Mouse (Mus musculus) cerebellum, adult 2 months (tissue): ENCODE results near the gene Stam2. TPM values are rescaled to one million over a fixed set of nuclear protein-coding genes. Genes with fewer than 3 reads are reported as not detected.

ENCODE experiments used
- DNase-seq, 2 experiments: peaks; one replicate each; pipeline ENCODE4 v3.0.0; 2021
- H3K27ac ChIP-seq: fragments of 200-500 bp; 2 replicates; pipeline ENCODE4 v1.5.1; 2012; ENCODE audit warnings: low read length, control low read depth, inconsistent platforms; ENCODE audit not compliant: insufficient read depth
- H3K27me3 ChIP-seq: fragments of 200-500 bp; 2 replicates; pipeline ENCODE4 v1.6.1; 2012; ENCODE audit warnings: inconsistent platforms, mild to moderate bottlenecking, low read length, moderate library complexity; ENCODE audit not compliant: control insufficient read depth, insufficient read depth
- H3K4me1 ChIP-seq: fragments of 200-500 bp; 2 replicates; pipeline ENCODE4 v1.6.1; 2011; ENCODE audit warnings: low read length; ENCODE audit not compliant: control insufficient read depth, insufficient read depth
- H3K4me3 ChIP-seq: fragments of 200-500 bp; replicated peaks from 2 replicates; pipeline ENCODE3; 2011; ENCODE audit warnings: mild to moderate bottlenecking, low read depth, low read length, control low read depth; ENCODE audit not compliant: insufficient read depth
- CTCF ChIP-seq: fragments of 200-500 bp; IDR thresholded peaks from 2 replicates; pipeline ENCODE4 v1.5.1; 2011; ENCODE audit warnings: low read depth, mild to moderate bottlenecking, control low read depth, low read length, moderate library complexity, borderline replicate concordance; ENCODE audit not compliant: insufficient read depth
- POLR2A ChIP-seq: fragments of 200-500 bp; IDR thresholded peaks from 2 replicates; pipeline ENCODE4 v1.6.1; 2011; ENCODE audit warnings: low read length, control low read depth, borderline replicate concordance; ENCODE audit not compliant: insufficient read depth
- WGBS: fragments of 180-500 bp; shearing (Covaris S2); methylation state at CpG from one replicate; pipeline ENCODE4 v1.1.7; 2018; 5-methylcytosine and 5-hydroxymethylcytosine counted together
- polyA plus RNA-seq: library from polyadenylated mRNA; depleted of rRNA; stranded (reverse); fragments of >200 nt; gene quantifications from 2 replicates; pipeline ENCODE4 v1.2.3, GENCODE M21; 2012

Gene Stam2
- polyA plus RNA-seq, 1 experiment = 11.2 TPM

GRCm38 (mm10) chr2:52686601-52687000 lies 55.5 kb downstream of the Stam2 start:
- DNase-seq = no peak
- Histone ChIP-seq H3K27me3 (no peaks in the 10 kb centered on the region), H3K4me3 (no peak overlapping the region), H3K4me1 (no peaks in the 10 kb centered on the region), H3K27ac (no peak overlapping the region)
- WGBS = 90% methylated on average over 6 of the region's 6 CpGs
- no peak for TF ChIP-seq CTCF
- TF ChIP-seq POLR2A = no peak

GRCm38 (mm10) chr2:52677589-52677988 lies 64.5 kb downstream of the Stam2 start:
- WGBS = 67% methylated on average over 4 of the region's 4 CpGs
- TF ChIP-seq CTCF (no peak), POLR2A (no peak)
- H3K27ac ChIP-seq = no peak overlapping the region

GRCm38 (mm10) chr2:52676913-52677303 lies 65.2 kb downstream of the Stam2 start:
- DNase-seq = peak; percentile 38 to 44
- H3K4me3 ChIP-seq = peak overlapping the region; percentile 97
- TF ChIP-seq CTCF = no peak
- TF ChIP-seq POLR2A = no peak
- no peak overlapping the region for H3K27ac ChIP-seq
- H3K27me3 ChIP-seq = no peaks in the 10 kb centered on the region
- peaks cover 6% of the 10 kb centered on the region; the same call in 1 of the 2 replicates for H3K4me1 ChIP-seq
- WGBS = 11% methylated on average over 6 of the region's 6 CpGs

More at GRCm38 (mm10) chr2:52677589-52677988, 64.5 kb downstream of the Stam2 start:
- Histone ChIP-seq H3K4me3 (no peak overlapping the region), H3K4me1 (peaks cover 1% of the 10 kb centered on the region; the same call in 1 of the 2 replicates), H3K27me3 (no peaks in the 10 kb centered on the region)
- DNase-seq = no peak

GRCm38 (mm10) chr2:52676023-52676912 lies 65.8 kb downstream of the Stam2 start, which contains the start of gene Cacnb4:
Cacnb4 (minus strand) TSS chr2:52676831.
- Histone ChIP-seq H3K27ac (peak within 1 kb of the TSS; percentile 76), H3K4me3 (peak within 1 kb of the TSS; percentile 97), H3K4me1 (peaks cover 6% of the 10 kb centered on the region; the same call in 1 of the 2 replicates), H3K27me3 (no peaks in the 10 kb centered on the region)
- peak; percentile 66 for TF ChIP-seq POLR2A
- no peak for TF ChIP-seq CTCF
- peak; percentile 82 to 83 for DNase-seq
- WGBS = 1% methylated on average over 51 of the region's 77 CpGs

- peak overlapping the region; percentile 97 for H3K4me3 ChIP-seq
- peak overlapping the region; percentile 71 for H3K27ac ChIP-seq
- TF ChIP-seq CTCF = no peak
- H3K4me1 ChIP-seq = peaks cover 9% of the 10 kb centered on the region; the same call in 1 of the 2 replicates
- no peaks in the 10 kb centered on the region for H3K27me3 ChIP-seq
- WGBS = under 1% methylated on average over 40 of the region's 42 CpGs
- DNase-seq = peak; percentile 57 to 69
These were observed 66.6 kb downstream of the Stam2 start for GRCm38 (mm10) chr2:52675278-52675987.

GRCm38 (mm10) chr2:52674886-52675277 lies 67.2 kb downstream of the Stam2 start:
- peak; percentile 63 to 64 for DNase-seq
- no peak for TF ChIP-seq CTCF
- no peak for TF ChIP-seq POLR2A
- H3K27me3 ChIP-seq = no peaks in the 10 kb centered on the region
- peaks cover 9% of the 10 kb centered on the region; the same call in 1 of the 2 replicates for H3K4me1 ChIP-seq
- 0 out of 2 replicates have a peak overlapping the region, but pooled peaks have one; percentile 4 for H3K27ac ChIP-seq
- 1% methylated on average over 19 of the region's 19 CpGs for WGBS
- H3K4me3 ChIP-seq = peak overlapping the region; percentile 97

- WGBS = 89% methylated on average over 1 of the region's 1 CpGs
- H3K4me3 ChIP-seq = no peak overlapping the region
- H3K4me1 ChIP-seq = peaks cover 9% of the 10 kb centered on the region; the same call in 1 of the 2 replicates
- DNase-seq = no peak
- no peak overlapping the region for H3K27ac ChIP-seq
- TF ChIP-seq CTCF = no peak
- no peak for TF ChIP-seq POLR2A
- no peaks in the 10 kb centered on the region for H3K27me3 ChIP-seq
These were observed 68.9 kb downstream of the Stam2 start for GRCm38 (mm10) chr2:52673172-52673571.
